Mouse (Mus musculus): ENCODE data around the gene Fmr1.
"Not testable (repeated sequence)": the region's sequence is repeated elsewhere in the genome, so short reads cannot be mapped to it uniquely, and the experiment has no call there.

Gene Fmr1

DNA sequence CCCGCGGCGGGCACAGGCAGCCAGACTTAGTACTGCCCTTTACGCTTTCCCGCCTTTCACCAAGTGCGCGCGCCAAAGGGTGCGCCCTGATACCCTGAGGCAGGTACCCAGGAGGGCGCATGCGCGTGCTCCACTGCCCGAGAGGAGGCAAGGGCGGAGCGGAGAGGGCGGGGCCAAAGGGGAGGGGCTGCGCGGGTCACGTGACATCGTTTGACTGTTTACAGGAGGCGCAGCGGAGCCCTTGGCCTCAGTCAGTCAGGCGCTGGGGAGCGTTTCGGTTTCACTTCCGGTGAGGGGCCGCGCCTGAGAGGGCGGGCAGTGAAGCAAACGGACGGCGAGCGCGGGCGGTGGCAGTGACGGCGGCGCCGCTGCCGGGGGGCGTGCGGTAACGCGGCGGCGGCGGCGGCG, at the start of gene Fmr1:
Gene Fmr1, plus strand, starts transcription at position 209 of the 408 bp plus-strand sequence.
- peak; percentile 97 to 98 for DNase-seq (ENCODE audit: low spot score in 2 of 2)

DNA sequence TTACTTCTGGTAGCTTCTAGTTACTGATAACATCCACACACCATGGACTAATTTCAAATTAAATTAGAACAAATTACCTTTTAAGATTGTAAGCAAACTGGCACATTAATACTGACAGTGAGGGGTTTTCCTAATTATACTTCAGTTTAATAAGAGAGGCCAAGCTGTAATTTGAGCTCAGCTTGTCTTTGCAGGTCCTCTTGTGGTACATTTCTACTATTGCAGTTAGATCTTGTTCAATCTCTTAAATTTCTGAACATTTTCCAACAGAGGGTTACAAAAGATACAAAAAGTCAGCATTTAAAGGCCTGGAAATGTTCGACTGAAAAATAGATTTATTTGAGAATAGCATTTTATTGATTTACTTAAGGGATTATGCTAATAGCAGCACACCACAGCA, 36.7 kb upstream of the Fmr1 start:
- no peak for DNase-seq (ENCODE audit: low spot score in 2 of 2)

DNA sequence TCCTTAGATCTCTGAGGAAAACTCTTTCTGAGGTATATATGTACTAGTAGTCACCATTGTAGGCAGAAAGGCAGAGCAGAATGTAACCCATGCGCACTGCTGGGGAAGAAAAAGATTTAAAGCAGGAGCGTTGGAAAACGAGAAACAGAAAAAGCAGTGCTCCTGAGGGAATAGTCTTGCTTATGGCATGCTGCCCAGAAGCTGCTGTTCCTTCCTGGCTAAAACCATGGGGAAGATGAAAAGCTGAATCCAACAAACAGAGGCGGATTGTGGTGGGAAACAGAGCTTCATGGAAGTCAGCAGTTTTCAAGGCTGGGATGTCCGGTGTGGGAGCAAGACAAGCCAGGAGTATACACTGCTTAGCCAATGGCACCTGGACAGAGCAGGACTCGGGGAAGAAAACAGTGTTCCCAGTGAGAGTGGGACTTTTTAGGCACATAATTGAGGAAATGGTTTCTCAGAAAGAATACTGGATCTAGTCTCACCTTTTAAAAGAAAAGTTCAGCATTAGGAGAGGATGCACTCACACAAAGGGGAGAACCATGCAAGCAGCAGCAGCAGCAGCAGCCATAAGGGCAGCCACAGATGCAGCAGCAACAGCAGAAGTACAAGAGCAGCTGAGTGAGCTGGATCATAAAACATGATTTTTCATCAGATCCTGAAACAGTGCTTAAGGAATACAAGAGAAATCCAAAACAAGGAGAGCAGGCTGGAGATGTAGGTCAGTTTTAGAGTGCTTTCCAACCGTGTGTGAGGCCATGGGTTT, 33.0 kb upstream of the Fmr1 start:
- no peak for DNase-seq (ENCODE audit: low spot score in 2 of 2)

DNA sequence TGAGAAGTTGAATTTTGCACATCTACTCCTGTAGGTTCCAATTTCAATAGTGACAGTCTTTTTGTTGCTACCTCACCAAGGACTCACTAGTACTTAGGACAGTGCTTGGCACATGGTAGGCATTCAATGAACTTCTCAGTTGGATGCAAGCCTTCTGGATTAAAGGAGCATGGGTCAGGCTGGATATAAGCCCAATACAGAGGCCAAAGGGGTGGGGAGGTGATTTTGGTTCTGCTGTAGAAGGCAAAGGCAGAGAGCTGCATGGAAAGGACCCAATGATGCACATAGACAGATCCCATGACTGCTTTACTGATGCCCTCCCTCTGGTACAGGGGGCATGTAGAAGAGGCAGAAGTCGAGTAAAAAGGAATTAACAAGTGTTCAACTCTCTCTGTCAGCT, 833 bp upstream of the Fmr1 start:
- DNase-seq (ENCODE audit: low spot score in 2 of 2), result no peak

DNA sequence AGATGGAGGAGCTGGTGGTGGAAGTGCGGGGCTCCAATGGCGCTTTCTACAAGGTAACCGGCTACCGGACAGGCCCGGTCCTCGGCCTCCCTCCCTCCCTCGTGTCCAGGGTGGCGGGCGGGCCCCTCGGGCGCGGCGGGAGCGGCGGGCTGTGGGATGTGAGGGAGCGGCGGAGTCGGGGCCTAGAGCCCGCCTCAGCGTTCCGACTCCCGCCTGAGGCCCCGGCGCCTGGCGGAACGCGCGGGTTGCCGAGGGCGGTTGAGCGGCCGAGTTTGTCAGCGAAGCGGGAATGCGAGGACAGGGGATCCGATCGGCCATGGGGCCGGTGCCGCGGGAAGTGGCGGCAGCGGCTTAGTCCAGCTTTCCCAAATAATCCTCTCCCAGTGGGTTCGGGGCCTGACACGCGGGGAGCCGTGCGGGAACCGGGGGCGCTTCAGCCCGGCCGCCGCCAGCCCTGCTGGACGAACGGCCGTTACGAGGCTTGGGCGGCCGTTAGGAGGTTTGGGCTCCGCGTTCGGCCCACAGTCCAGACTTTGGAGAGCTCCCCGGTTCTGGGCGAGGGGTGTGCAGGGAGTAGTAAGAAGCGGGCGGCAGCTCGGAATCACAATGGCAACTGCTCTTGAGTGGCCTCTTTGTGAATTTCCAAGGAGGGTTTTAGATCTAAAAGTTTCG, 610 bp downstream of the Fmr1 start:
- peak in 1 of 2 experiments; percentile 4 for DNase-seq (ENCODE audit: low spot score in 2 of 2)

DNA sequence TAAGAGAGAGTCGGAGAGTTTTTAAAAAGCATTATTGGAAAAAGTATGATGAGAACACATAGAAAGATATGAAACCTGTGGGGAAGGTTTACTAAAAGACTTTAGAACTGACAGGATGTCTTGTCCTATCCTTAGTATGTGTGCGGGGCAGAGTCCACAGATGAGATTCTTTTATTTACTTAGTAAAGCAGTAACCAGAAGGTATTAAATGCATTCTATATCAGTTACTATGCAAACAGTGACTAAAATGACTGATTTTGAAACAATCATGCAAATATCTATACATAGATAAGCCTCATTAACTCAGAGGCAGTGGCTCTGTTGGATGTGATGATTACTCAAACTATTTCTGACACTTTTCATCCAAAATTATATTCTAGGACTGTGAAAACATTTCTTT, 6.4 kb downstream of the Fmr1 start:
- no peak for DNase-seq (ENCODE audit: low spot score in 2 of 2)

DNA sequence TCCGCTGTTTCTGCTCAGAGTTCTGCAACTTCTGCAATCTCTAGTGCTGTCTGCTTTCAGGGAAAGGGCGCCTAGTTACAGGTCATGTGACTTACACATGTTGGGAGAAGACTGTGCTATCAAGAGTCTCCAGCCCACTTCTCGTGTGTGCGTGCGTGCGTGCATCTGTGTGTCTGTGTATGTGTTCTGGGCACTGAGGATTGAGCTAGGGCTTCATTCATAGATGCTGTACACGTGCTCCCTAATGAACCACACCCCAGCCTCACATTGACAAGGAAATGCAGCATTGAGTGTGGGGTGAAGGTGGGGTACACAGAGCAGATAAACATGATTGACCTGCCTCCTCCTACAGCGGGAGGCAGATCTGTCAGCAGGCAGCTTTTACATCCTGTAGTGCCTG, 13.6 kb downstream of the Fmr1 start:
- DNase-seq (ENCODE audit: low spot score in 2 of 2), result not testable (repeated sequence)

DNA sequence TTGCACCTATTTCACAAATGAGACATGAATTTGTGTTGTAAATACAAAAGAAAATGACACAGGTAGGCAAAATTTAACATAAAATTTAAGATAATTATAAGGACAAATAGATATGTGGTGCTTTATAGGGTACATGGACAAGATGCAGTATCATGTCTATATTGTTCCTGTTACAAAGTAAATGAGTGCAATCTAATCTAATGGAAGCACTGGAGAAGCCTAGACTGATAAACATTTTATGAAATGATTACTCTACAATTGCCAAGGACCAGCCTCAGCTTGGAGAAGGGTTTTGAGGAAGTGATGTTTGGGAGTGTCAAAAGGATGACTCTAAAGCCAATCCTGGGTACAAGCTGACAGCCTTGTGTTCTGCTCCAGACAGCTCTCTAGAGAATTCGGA, 58.6 kb downstream of the Fmr1 start:
- no peak for DNase-seq (ENCODE audit: low spot score in 2 of 2)

DNA sequence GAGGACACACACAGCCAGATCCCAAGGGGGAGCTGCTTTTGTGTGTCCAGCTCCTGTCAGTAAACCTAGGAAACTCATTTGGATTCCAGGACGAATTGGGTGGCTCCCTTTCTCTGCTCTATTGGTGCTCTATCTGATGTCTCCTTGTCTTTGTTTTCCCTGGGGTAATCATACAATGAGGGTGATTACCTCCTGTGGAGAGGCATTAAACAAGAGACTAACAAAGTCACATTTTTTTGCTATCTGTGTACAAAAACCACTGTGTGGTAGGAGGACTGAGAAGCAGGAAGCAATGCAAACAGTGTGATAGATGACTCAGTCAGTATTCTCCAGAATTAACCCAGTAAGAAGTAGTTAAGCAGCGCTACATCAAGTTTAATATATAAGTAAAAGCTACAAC, 61.7 kb downstream of the Fmr1 start:
- DNase-seq (ENCODE audit: low spot score in 2 of 2), result no peak

DNA sequence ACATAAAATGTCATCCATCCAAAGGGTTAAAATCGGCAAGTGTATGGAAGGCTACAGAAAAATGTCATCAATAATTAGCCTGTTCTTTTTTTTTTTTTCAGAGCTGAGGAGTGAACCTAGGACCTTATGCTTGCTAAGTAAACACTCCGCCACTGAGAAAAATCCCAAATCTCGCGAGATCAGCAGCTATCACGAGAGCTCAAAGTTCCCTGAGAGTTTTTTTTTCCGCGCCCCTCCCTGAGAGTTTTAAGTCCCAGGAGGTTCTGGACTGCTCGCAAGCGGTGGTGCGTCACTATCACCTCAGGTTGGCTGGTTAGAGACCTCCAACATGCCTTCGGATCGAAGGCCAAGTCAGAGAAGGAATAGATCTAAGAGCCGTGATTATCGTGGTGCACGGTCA, 83.3 kb downstream of the Fmr1 start, which contains the start of gene Fmr1nb:
Gene Fmr1nb, plus strand, starts transcription at position 234 of the 400 bp plus-strand sequence.
- no peak for DNase-seq (ENCODE audit: low spot score in 2 of 2)
